Mouse (Mus musculus) erythroblast, embryonic 14.5 days (primary cell): ENCODE measurements around the gene Ubxn1.

ENCODE experiments used
- GATA1 ChIP-seq: IDR thresholded peaks from 2 replicates; pipeline ENCODE4 v1.6.1; 2012; ENCODE audit warnings: low read length, inconsistent platforms, mixed read lengths
- TAL1 ChIP-seq: IDR thresholded peaks from 3 replicates; pipeline ENCODE4 v1.6.1; 2012; ENCODE audit warnings: low read length, inconsistent platforms, mixed read lengths

- no peak for TF ChIP-seq GATA1
- TF ChIP-seq TAL1, result no peak
These were observed 33.1 kb upstream of the Ubxn1 start for GRCm38 (mm10) chr19:8838041-8838730.
